Mouse (Mus musculus) layer of hippocampus, postnatal 10 days (tissue): ENCODE results near the gene Cdh16. TPM values are rescaled to one million over a fixed set of nuclear protein-coding genes. Genes with fewer than 3 reads are reported as not detected.
"Not testable (repeated sequence)": the region's sequence is repeated elsewhere in the genome, so short reads cannot be mapped to it uniquely, and the experiment has no call there.

Experiments
- DNase-seq, 2 experiments: peaks; one replicate each; pipeline ENCODE4 v3.0.0; 2021; ENCODE audit warnings: low spot score in 2 of 2
- long read RNA-seq: library from polyadenylated mRNA; stranded (forward); transcript quantifications from one replicate; pipeline ENCODE4 v2.0.0, GENCODE M21; 2023
- total RNA-seq, 2 experiments: library from RNA; stranded (reverse); gene quantifications; 2 replicates each; pipeline ENCODE4 v1.2.3; 2021

The Cdh16 gene
- total RNA-seq, result not detected
- long read RNA-seq, result 0 reads

GRCm38 (mm10) chr8:104624161-104624560 lies at the start of gene Cdh16:
Cdh16 (minus strand) TSS chr8:104624396.
- no peak for DNase-seq

- DNase-seq, result no peak
Measured at GRCm38 (mm10) chr8:104655614-104656013, 31.4 kb upstream of the Cdh16 start.

GRCm38 (mm10) chr8:104654984-104655383 lies 30.8 kb upstream of the Cdh16 start:
- DNase-seq, result peak; percentile 76 to 81

DNA sequence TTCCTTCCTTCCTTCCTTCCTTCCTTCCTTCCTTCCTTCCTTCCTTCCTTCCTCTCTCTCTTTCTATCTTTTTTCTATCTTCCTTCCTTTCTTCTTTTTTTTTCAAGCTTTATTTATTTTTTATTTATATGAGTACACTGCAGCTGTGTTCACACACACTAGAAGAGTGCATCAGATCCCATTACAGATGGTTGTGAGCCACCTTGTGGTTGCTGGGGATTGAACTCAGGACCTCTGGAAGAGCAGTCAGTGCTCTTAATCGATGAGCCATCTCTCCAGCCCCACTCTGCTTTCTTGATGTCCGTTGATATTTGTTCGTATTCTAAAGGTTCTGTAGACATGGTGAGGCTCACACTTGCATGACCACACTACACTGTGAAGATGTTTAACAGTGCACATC lies 20.0 kb upstream of the Cdh16 start:
- not testable (repeated sequence) for DNase-seq

- no peak for DNase-seq
Measured at GRCm38 (mm10) chr8:104642324-104642654, 18.1 kb upstream of the Cdh16 start.

- peak; percentile 86 to 90 for DNase-seq
Measured at GRCm38 (mm10) chr8:104641426-104642323, 17.5 kb upstream of the Cdh16 start, which contains the start of gene Ciao2b. Ciao2b (minus strand) TSS chr8:104641965.

- DNase-seq, result peak in 1 of 2 experiments; percentile 13
Measured at GRCm38 (mm10) chr8:104640831-104641370, 16.7 kb upstream of the Cdh16 start.

- peak in 1 of 2 experiments; percentile 7 for DNase-seq
Measured at GRCm38 (mm10) chr8:104640241-104640640, 16.0 kb upstream of the Cdh16 start.

DNA sequence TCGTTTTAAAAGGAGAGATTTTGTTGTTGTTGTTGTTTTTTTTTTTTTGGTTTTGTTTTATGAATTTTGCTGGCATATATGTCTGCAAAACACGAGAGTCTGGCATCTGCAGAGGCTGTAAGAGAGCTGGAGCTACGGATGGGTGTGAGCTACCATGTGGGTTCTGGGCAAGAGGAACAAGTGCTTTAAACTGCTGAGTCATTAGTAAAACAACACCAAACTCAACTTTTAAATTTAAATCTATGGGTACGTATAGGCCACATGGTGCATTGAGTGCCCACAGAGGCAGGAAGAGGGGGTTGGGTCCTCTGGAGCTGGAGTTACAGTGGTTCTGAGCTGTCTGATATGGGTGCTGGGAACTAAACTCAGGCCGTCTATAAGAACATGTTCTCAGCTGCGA lies 13.8 kb upstream of the Cdh16 start:
- DNase-seq, result no peak

- DNase-seq, result peak in 1 of 2 experiments; percentile 2
Measured at GRCm38 (mm10) chr8:104635004-104635710, 11.0 kb upstream of the Cdh16 start.

DNA sequence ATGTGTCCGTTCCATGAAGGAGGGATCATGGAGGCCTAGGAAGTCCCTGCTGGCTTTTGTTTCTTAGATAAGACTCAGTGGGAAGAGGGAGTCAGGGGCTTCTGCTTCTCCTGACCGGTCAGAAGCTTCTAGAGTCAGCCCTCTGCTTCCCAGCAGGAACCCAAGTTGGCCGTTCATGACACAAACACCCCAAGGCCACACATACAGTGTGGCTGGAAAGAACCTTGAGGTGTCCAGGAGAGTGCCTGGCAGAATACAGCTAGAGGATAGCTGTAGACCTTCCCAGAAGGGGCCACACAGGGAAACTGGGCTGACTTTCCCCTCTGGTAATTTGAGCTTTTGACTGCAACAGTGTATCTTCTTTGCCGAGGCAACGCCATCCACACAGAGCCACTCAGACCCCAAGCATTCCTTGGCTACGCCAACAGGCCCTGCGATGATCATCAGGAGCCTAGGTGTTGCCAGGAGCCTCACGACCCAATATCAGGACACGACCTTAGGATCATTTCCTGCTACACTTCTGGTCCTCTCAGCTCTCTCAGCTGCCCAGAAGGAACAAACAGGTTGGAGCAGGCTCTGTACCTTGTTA lies 9.1 kb upstream of the Cdh16 start:
- peak; percentile 2 to 7 for DNase-seq

- DNase-seq, result peak in 1 of 2 experiments; percentile 34
Measured at GRCm38 (mm10) chr8:104632486-104632885, 8.3 kb upstream of the Cdh16 start.

DNA sequence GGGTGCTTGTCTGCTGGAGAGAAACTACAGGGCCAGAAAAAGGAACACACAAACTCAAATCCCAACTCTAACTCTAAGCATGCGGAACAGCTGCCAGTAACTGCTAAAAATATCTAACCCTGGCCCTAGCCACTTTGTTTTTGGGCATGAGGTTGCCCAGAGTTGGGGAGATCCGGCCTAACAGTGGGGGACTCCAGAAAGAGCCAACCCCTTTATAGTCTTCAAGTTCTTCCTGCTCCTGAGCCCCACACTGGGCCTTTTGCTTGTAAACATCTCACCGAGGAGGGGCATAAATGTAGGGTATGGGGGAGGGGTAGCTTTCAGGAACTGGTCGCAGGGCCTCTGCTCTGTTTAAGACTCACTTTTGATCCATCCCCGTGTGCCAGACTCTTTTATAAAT lies 7.8 kb upstream of the Cdh16 start:
- DNase-seq, result no peak

DNA sequence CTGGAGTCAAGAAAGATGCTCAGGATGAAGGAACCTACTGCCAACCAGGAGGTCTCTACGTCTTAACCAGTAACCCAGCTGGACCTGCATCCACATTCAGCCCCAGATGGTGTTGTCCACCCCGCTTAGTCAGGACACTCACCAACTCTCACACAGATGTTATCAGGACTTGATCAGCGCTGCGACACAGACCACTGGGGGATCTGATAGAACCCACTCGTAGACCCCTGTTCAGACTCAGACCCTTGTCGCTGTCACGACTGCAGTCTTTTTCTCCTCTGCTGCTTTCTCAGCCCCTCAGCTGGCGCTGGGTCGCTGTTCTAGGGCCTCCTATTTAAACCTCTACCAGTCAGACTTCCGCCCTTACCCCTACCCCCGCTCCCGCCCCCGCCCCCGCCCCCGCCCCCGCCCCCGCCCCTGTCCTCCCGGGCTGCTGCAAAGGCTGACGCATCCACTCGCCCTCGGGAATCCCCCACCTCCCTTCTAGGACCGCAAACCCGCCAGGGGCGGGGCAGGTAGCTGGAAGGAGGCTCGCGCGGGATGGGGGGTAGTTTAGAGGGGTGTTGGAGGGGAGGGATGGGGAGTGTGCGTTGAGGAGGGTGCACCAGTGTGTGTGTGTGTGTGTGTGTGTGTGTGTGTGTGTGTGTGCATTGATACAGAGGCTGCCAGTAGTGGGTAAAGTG lies 6.9 kb upstream of the Cdh16 start, which contains the start of gene Rrad:
Rrad (minus strand) TSS at position 347 of the 683 bp plus-strand sequence.
- DNase-seq, result no peak

GRCm38 (mm10) chr8:104630574-104630973 lies 6.4 kb upstream of the Cdh16 start:
- peak in 1 of 2 experiments; percentile 20 for DNase-seq

- no peak for DNase-seq
Measured at GRCm38 (mm10) chr8:104630111-104630479, 5.9 kb upstream of the Cdh16 start.

DNA sequence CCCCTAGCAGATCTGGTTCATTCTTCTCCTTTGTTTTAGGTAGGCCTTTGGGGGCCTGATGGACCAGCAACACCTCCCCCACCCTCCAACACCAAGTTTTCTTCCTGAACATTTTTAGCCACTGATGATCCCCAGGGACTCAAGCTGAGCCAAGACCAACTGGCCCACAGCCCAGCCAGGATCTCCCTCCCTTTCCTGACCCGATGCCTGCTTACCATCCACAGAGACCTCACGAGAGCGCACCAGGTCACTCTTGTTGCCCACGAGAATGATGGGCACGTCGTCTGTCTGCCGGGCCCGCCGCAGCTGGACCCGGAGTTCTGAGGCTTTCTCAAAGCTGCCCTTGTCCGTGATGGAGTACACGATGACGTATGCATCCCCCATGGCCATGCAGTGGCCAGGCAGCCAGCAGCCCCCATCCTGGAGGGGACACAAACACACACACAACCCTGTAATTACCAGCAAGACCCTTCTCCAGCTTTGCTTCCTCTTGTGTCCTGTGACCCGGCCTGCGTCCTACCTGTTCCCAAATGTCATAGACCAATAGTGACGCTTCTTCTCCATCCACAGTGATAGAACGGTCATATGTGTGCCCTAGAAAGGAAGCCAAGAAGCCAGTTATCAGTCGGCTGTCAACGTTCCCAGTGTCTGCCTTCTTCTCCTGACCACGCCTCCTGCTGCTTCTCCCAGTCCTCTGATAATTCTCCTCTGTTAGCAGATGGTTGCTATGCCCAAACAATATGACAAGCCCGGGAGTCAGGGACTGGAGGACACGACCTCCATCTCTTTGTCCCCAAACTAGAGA lies 5.3 kb upstream of the Cdh16 start:
- no peak for DNase-seq

GRCm38 (mm10) chr8:104628402-104628801 lies 4.2 kb upstream of the Cdh16 start:
- DNase-seq, result no peak

DNA sequence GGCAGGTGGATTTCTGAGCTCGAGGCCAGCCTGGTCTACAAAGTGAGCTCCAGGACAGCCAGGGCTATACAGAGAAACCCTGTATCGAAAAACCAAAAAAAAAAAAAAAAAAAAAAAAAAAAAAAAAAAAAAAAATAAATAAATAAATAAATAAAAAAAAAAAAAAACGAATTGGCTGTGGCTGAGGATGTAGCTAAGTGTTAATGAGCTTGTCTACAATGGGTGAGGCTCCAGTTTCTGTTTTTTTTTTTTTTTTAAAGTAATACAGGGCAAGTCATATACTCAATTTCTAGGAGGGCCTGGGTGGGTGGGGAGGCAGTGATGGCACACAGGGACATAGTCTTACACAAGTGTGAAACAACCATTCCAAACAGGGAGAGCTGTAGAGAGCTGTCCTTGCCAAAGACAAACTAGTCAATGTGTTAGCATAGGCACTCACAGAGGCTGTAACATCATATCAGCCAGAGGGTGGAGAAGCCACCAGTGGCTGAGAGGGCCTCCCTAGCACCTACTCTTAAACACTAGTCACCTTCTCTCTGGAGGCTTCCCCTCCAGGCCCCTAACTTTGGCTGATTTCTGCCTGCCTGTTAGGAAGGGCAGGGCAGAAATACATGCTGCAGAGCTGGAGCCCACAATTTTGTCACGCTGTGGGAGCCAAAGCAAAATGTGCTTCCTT lies 3.0 kb upstream of the Cdh16 start:
- DNase-seq, result no peak

DNA sequence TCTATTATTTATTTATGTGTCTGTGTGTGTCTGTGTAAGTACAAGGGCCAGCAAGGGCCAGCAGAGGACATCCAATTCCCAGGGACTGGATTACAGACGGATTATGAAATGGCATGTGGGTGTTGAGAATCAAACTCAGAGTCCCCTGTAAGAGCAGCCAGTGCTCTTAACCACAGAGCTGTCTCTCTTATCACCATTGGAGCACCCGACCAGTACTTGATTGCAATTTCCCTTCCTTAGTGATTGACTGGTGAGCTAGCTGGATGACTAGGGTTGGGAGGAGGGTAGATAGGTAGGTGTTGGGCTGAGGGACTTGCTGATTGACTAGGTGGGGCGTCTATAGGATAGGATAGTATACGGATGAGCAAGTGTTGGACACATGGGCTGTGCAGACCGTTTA lies 3.4 kb downstream of the Cdh16 start:
- no peak for DNase-seq
